Mouse (Mus musculus) natural killer cell, adult 2 months (primary cell): ENCODE data around the gene Prpsap1.
A peak's percentile ranks its signal among the peaks of the same experiment; 100 is the strongest.

Source experiments
- DNase-seq, 2 experiments: peaks; one replicate each; pipeline ENCODE4 v3.0.0; 2022; ENCODE audit warnings: low spot score in 2 of 2

Gene Prpsap1

GRCm38 (mm10) chr11:116493795-116494252, at the start of gene Prpsap1:
Prpsap1 (minus strand) TSS chr11:116494202.
- DNase-seq, result peak; percentile 56 to 60

DNA sequence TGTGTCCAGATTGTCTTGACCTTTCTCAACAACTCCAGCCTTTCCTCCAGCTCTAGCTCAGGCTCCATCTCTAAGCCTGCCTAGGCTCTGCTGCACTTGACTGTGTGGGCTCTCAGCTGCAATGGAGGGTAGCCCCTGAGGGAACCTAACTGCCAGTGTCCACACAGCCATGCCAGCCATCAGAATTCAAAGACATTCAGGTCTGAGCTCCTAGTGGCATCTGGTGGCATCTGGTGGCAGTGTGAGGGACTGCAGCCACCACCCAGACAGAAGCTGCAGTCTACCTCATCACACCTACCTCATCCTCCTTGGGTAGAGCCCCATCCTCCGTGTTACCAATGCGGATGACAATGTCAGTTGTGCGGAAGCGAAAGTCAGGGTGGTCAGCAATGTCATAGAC, 49.1 kb upstream of the Prpsap1 start:
- peak in 1 of 2 experiments; percentile 16 for DNase-seq

- no peak for DNase-seq
Measured at GRCm38 (mm10) chr11:116541183-116541582, 47.2 kb upstream of the Prpsap1 start.

DNA sequence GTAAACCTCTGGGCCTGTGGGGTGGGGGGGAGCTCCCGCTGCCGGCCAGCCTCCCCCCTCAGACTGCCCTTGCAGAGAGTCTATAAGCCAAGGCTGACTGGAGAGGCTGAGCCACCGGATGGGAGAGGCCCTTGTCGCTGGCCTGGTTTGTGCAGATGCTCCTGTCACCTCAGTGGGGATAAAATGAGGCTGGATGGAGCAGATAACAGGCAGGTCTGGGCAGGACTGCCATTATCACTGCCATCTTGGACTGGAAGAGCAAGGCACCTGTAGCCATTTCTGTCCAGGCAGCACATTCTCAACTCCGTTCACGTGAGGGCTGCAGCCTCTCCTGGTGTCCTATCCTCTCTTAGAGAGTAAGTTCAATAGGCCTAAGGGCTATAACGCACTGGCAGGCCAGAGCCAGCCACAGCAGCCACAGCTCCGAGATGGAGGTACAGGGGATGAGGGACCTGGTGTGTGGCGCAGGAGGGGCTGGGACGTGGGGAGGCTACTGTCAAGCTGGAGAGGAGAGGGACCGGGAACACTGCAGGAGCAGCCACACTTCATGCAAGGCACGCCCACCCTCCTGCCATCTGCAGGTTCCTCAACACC, 44.2 kb upstream of the Prpsap1 start:
- DNase-seq, result no peak

- DNase-seq, result no peak
Measured at GRCm38 (mm10) chr11:116537388-116537787, 43.4 kb upstream of the Prpsap1 start.

GRCm38 (mm10) chr11:116536685-116537084, 42.7 kb upstream of the Prpsap1 start:
- DNase-seq, result no peak

DNA sequence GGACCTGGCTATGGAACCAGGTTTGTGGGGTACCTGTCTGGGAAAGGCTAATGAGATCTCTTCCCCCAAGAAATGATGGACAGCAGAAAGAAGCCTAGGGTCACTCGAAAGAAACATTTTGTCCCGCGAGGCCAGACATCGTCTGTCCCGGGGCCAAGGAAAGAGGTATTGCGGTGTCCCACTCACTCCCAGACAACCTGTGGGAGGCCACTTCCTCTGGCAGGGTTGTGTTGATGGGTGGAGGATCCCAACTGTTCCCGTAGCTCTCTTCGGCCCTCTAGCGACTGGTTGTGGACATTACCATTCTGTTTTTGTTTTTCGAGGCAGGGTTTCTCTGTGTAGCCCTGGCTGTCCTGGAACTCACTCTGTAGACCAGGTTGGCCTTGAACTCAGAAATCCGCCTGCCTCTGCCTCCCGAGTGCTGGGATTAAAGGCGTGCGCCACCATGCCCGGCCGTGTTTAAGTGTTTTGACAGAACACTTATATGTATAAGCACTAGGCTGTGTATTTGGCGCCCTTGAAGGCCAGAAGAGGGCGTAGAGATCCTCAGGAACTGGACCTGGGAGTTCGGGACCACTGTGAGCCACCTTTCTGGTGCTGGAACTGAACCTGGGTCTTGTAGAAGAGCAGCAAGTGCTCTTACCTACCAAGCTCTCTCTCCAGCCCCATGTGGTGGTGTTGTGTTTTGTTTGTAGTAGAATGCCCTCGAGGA, 40.3 kb upstream of the Prpsap1 start:
- peak in 1 of 2 experiments; percentile 39 for DNase-seq

GRCm38 (mm10) chr11:116533341-116534153, 39.5 kb upstream of the Prpsap1 start:
- peak in 1 of 2 experiments; percentile 19 for DNase-seq

DNA sequence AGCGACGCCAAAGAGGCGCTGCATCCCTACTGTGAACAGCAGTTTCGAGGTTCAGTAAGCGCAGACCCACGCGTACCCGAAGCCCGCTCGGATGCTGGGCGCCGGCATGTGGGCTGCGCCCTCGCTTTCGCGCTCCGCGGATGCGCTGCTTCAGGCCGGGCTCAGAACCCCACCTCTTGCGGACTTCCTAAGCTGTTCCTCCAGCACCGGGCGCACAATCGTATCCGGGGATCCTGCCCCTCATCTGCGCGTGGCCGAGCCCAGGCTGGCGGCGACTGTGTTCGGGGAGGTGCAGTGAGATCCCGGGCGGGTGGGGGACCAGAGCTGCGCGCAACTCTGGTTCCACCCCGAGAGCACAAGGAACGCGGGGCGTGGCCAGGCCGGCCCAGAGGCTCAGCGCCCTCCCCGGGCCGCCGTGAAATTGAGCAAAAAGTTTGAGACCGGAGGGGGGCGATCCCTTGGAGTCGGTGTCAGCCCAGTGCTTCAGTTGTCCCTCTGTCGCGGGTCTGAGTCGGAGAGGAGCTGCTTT, 38.9 kb upstream of the Prpsap1 start:
- peak in 1 of 2 experiments; percentile 27 for DNase-seq

- peak in 1 of 2 experiments; percentile 15 for DNase-seq
Measured at GRCm38 (mm10) chr11:116532262-116532809, 38.3 kb upstream of the Prpsap1 start.

DNA sequence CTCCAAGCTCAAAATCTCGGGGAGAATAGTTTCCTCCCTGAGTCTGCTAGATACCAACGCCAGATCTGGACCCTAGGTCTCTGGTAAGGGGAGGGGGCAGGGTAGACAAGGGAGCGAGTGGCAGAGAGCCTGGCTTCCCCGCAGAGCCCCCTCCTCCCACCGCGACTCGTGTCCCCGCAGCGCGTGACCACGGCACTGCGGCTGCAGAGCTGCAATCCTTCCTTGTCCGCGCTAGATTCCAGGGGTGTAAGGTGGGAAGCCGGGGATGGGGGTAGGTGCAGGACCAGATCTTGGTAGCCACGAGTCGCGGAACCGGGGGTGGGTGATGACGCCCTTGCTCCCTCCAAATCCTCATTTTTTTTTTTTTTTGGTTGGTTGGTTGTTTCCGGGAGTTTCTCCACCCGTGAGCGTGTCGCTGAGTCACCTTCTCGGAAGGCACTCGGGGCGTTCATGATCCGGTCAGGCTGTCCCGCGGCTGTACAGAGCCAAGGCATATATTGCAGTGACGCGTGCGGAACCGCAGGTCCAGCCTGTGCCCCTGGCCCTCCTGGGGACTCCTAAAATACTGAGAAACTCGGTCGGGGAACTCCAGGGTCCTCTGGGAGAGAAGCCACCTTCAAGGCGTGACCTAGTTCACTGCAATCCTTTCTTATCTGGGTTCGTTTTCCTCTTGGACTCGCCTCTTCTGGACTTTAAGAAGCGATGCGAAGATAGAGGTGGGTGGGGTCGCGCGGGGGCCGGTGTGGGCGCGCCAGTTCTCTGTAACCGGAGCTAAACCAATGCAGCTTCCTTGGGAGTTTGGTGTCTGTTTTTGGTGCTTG, 37.6 kb upstream of the Prpsap1 start:
- peak in 1 of 2 experiments; percentile 13 for DNase-seq

DNA sequence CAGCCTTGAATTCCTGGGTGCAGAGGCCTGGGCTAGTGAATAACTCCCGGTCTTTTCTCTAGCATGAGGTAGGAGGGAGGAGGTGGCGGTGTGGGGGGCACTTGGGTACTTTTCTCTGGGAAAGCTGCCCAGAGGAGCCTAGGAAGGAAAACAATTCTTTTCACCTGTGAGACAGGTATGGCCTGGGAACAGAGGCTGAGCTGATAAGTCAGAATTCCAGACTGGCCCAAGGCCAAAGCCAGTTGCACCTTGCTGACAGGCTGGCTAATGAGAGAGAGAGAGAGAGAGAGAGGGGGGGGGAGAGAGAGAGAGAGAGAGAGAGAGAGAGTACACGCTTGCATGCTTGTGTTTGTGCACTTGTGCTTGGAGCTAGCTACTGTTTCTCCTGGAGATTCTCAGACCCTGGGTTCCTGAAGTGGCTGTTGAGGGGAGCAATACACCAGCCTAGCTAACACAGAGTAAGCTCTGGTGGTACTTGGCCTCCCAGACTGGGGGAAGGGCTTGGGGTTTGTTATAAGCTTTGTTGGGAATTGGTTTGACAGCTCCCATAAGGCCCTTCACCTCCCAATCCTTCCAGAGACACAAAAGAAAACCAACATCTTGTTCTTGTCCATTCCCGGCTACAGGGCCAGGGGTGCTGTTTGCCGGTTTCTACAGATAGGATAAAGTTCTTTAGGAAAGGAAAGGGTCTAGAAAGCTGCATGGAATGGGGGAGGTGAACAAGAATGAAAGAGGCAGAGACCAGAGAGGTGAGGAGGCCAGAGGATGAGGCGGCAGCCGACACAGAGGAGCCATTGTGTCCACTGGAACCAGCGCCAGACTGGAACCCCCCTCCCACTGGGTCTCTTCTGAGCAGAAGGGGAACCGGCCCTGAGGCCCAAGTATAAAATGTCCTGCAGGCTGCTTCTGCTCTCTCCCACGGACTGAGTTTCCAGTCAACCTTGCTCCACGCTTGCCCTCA, 36.5 kb upstream of the Prpsap1 start, which contains the start of gene Sphk1:
TSS of gene Sphk1 (plus strand) at position 739 of the 961 bp plus-strand sequence.
- DNase-seq, result no peak

DNA sequence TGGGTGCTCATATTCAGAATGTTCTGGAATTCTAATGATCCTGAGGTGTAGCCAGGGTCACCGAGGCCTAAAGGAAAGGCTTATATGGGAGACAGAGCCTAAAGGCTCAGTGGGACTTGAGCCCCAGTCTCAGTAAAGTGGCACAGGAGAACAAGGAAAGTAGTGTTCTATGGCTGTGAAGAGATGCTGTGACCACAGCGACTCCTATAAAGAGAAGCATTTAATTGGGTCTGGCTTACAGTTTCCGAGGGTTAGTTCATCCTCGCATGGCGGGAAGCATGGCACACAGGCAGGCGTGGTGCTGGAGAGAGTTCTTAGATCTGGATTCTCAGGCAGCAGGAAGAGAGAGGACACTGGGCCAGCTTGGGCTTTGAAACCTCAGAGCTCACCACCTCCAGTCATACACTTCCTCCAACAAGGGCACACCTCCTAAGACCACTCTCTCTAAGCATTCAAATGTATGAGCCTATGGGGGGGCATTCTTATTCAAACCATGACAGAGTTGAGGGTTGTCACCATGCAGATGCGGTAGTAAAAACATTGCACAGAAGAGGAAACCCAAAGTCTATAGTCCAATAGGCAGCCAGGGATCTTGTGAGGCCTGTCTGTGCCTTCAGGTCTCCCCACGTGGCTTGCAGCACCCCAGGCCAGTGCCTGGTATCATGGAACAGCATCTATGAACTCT, 34.8 kb upstream of the Prpsap1 start:
- no peak for DNase-seq

DNA sequence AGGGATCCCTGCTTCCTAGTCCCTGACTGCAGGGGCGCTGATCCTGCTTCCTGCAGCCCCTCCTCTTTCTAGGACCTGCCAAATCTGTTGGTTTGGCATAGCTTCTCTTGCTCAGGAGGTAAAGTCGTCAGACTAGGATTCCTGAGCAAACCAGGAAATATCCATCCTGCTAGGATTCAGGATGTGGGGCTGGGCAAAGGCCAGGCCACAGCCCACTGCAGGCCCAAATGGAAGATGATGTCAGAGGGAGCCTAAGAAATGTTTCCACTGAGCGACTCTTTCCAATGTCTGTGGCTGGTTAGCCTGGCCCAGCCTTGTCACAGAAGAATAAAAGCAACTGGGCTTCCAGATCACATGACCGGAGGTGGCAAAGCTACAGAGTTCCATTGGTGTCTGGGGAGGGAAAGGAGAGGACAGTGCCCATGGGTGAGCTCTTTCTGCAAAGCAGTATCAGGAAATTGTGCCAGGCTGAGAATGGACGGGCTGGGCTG, 29.7 kb upstream of the Prpsap1 start:
- no peak for DNase-seq

GRCm38 (mm10) chr11:116522886-116523698, 29.1 kb upstream of the Prpsap1 start:
- DNase-seq, result no peak

- DNase-seq, result no peak
Measured at GRCm38 (mm10) chr11:116522046-116522445, 28.0 kb upstream of the Prpsap1 start.

GRCm38 (mm10) chr11:116521143-116521542, 27.1 kb upstream of the Prpsap1 start:
- DNase-seq, result no peak

- DNase-seq, result no peak
Measured at GRCm38 (mm10) chr11:116518482-116518881, 24.5 kb upstream of the Prpsap1 start.
